Mouse (Mus musculus) lung, postnatal 0 days (tissue): ENCODE measurements around the gene Dlg2.

Source experiments
- CTCF ChIP-seq: IDR thresholded peaks from 2 replicates; pipeline ENCODE4 v1.5.1; 2016; ENCODE audit warnings: antibody characterized with exemption, mild to moderate bottlenecking
- EP300 ChIP-seq: IDR thresholded peaks from 2 replicates; pipeline ENCODE4 v1.6.1; 2016; ENCODE audit warnings: antibody characterized with exemption, mild to moderate bottlenecking, control low read depth

DNA sequence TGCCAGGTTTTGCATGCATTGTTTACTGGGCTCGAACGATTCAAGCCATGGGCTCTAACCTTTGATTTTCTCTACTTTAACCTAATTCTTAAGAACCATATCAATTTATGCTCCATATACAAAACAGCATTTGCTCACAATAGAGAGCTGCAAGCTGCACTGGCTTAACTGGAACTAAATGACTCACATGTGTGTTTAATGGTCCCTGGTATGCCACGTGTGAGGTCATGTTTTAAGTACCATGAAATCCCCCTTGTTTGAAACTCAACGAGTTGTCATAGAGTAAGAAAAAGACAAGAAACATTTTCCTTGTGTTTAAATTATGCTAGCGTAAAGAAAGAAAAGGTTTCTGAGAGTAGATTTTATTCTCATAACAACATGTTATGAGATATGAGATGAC is 1772.1 kb downstream of the Dlg2 start:
- no peak for TF ChIP-seq CTCF
- no peak for TF ChIP-seq EP300
